Mouse (Mus musculus) MEL (cell line): ENCODE results near the gene Pigk. TPM values are rescaled to one million over a fixed set of nuclear protein-coding genes. Genes with fewer than 3 reads are reported as not detected.

Experiments
- DNase-seq: peaks from one replicate; pipeline ENCODE4 v3.0.0; 2011; ENCODE audit warnings: low read depth, low spot score
- H3K27ac ChIP-seq: 2 replicates; pipeline ENCODE4 v1.5.1; 2012; ENCODE audit warnings: low read depth, mild to moderate bottlenecking, control low read depth, low read length, moderate library complexity; ENCODE audit not compliant: control insufficient read depth
- H3K27me3 ChIP-seq, 2 experiments: fragments of 150-350 bp in 1 of 2; sonication (generic) in 1 of 2; 2 replicates each; pipeline ENCODE4 v1.6.1; 2012; ENCODE audit warnings: low read length in 2 of 2, mild to moderate bottlenecking in 2 of 2, improper control_type of control experiment in 1 of 2, moderate library complexity in 1 of 2; ENCODE audit not compliant: insufficient read depth in 2 of 2, control insufficient read depth in 1 of 2
- H3K36me3 ChIP-seq, 2 experiments: 2 replicates each; pipeline ENCODE4 v1.6.1; 2012 to 2014; ENCODE audit warnings: low read length in 2 of 2, improper control_type of control experiment in 1 of 2, inconsistent platforms in 1 of 2, mild to moderate bottlenecking in 1 of 2; ENCODE audit not compliant: insufficient read depth in 2 of 2, control insufficient read depth in 1 of 2
- H3K4me1 ChIP-seq, 2 experiments: fragments of 150-350 bp in 1 of 2; sonication (generic) in 1 of 2; 2 replicates each; pipeline ENCODE4 v1.6.1; 2012; ENCODE audit warnings: low read length in 2 of 2, improper control_type of control experiment in 1 of 2, mild to moderate bottlenecking in 1 of 2; ENCODE audit not compliant: insufficient read depth in 2 of 2, control insufficient read depth in 1 of 2
- H3K4me3 ChIP-seq, 2 experiments: fragments of 150-350 bp in 1 of 2; sonication (generic) in 1 of 2; 2 replicates each; pipeline ENCODE4 v1.5.1; 2012; ENCODE audit warnings: low read depth in 2 of 2, low read length in 2 of 2, mild to moderate bottlenecking in 2 of 2, moderate library complexity in 2 of 2, control low read depth in 1 of 2, improper control_type of control experiment in 1 of 2; ENCODE audit not compliant: control insufficient read depth in 1 of 2, insufficient read depth in 1 of 2
- H3K79me2 ChIP-seq: 2 replicates; pipeline ENCODE4 v1.6.1; 2012; ENCODE audit warnings: mild to moderate bottlenecking, low read length, moderate library complexity; ENCODE audit not compliant: control insufficient read depth, poor library complexity, insufficient read depth
- H3K9ac ChIP-seq: 2 replicates; pipeline ENCODE4 v1.6.1; 2012; ENCODE audit warnings: low read depth, mild to moderate bottlenecking, control low read depth, low read length, moderate library complexity; ENCODE audit not compliant: control insufficient read depth, poor library complexity, severe bottlenecking
- H3K9me3 ChIP-seq: fragments of 150-350 bp; sonication (generic); replicated peaks from 2 replicates; pipeline ENCODE4 v1.6.1; 2012; ENCODE audit warnings: mild to moderate bottlenecking, low read length, improper control_type of control experiment, moderate library complexity; ENCODE audit not compliant: insufficient read depth
- E2F4 ChIP-seq: IDR thresholded peaks from 2 replicates; pipeline ENCODE4 v1.6.1; 2011; ENCODE audit warnings: low read depth, low read length, improper control_type of control experiment, borderline replicate concordance
- ELF1 ChIP-seq: IDR thresholded peaks from 2 replicates; pipeline ENCODE4 v1.6.1; 2014; ENCODE audit warnings: low read depth, mild to moderate bottlenecking, inconsistent platforms, low read length, improper control_type of control experiment, moderate library complexity
- EP300 ChIP-seq, 2 experiments: IDR thresholded peaks; 2 replicates each; pipeline ENCODE4 v1.6.1; 2011; ENCODE audit warnings: improper control_type of control experiment in 2 of 2, low read length in 2 of 2, low read depth in 1 of 2, mild to moderate bottlenecking in 1 of 2
- HCFC1 ChIP-seq: IDR thresholded peaks from 2 replicates; pipeline ENCODE4 v1.6.1; 2012; ENCODE audit warnings: low read depth, mild to moderate bottlenecking, inconsistent platforms, low read length, improper control_type of control experiment, moderate library complexity
- JUND ChIP-seq: IDR thresholded peaks from 2 replicates; pipeline ENCODE4 v1.6.1; 2011; ENCODE audit warnings: low read depth, mild to moderate bottlenecking, improper control_type of control experiment, low read length
- KAT2A ChIP-seq: conservative IDR thresholded peaks from 2 replicates; pipeline ENCODE4 v1.6.1; 2012; ENCODE audit warnings: low read depth, low read length, improper control_type of control experiment, inconsistent platforms
- MAX ChIP-seq: IDR thresholded peaks from 2 replicates; pipeline ENCODE4 v1.6.1; 2011; ENCODE audit warnings: low read length, improper control_type of control experiment
- MAZ ChIP-seq: IDR thresholded peaks from 2 replicates; pipeline ENCODE4 v1.6.1; 2012; ENCODE audit warnings: low read depth, mild to moderate bottlenecking, inconsistent platforms, low read length, improper control_type of control experiment
- MXI1 ChIP-seq: IDR thresholded peaks from 2 replicates; pipeline ENCODE4 v1.6.1; 2011; ENCODE audit warnings: mild to moderate bottlenecking, low read depth, low read length, improper control_type of control experiment
- MYB ChIP-seq: IDR thresholded peaks from 2 replicates; pipeline ENCODE4 v1.6.1; 2011; ENCODE audit warnings: mild to moderate bottlenecking, low read depth, low read length, improper control_type of control experiment
- NELFE ChIP-seq: IDR thresholded peaks from 2 replicates; pipeline ENCODE4 v1.6.1; 2011; ENCODE audit warnings: low read depth, low read length, improper control_type of control experiment
- POLR2AphosphoS2 ChIP-seq: IDR thresholded peaks from 2 replicates; pipeline ENCODE4 v1.6.1; 2011; ENCODE audit warnings: low read length, improper control_type of control experiment
- RCOR1 ChIP-seq: IDR thresholded peaks from 2 replicates; pipeline ENCODE4 v1.6.1; 2012; ENCODE audit warnings: low read depth, mild to moderate bottlenecking, inconsistent platforms, low read length, improper control_type of control experiment
- SIN3A ChIP-seq: IDR thresholded peaks from 2 replicates; pipeline ENCODE4 v1.6.1; 2012; ENCODE audit warnings: low read length, improper control_type of control experiment, inconsistent platforms
- SMC3 ChIP-seq: IDR thresholded peaks from 2 replicates; pipeline ENCODE4 v1.6.1; 2011; ENCODE audit warnings: low read depth, low read length, improper control_type of control experiment
- TAL1 ChIP-seq: IDR thresholded peaks from 2 replicates; pipeline ENCODE4 v1.6.1; 2012; ENCODE audit warnings: mild to moderate bottlenecking, inconsistent platforms, low read length, moderate library complexity, mixed read lengths
- TBP ChIP-seq: IDR thresholded peaks from 2 replicates; pipeline ENCODE4 v1.8.0; 2011; ENCODE audit warnings: low read depth, low read length, improper control_type of control experiment
- TCF12 ChIP-seq: IDR thresholded peaks from 2 replicates; pipeline ENCODE4 v1.6.1; 2014; ENCODE audit warnings: low read depth, mild to moderate bottlenecking, inconsistent platforms, low read length, improper control_type of control experiment, moderate library complexity
- USF1 ChIP-seq: IDR thresholded peaks from 2 replicates; pipeline ENCODE4 v1.6.1; 2014; ENCODE audit warnings: low read depth, mild to moderate bottlenecking, inconsistent platforms, low read length, improper control_type of control experiment, moderate library complexity
- ZC3H11A ChIP-seq: IDR thresholded peaks from 2 replicates; pipeline ENCODE4 v1.6.1; 2012; ENCODE audit warnings: low read depth, mild to moderate bottlenecking, inconsistent platforms, low read length, improper control_type of control experiment
- ZKSCAN1 ChIP-seq: IDR thresholded peaks from 2 replicates; pipeline ENCODE4 v1.6.1; 2012; ENCODE audit warnings: low read depth, mild to moderate bottlenecking, inconsistent platforms, low read length, improper control_type of control experiment, moderate library complexity
- ZNF384 ChIP-seq: IDR thresholded peaks from 2 replicates; pipeline ENCODE4 v1.6.1; 2012; ENCODE audit warnings: low read depth, mild to moderate bottlenecking, inconsistent platforms, low read length, improper control_type of control experiment
- polyA plus RNA-seq, 2 experiments: library from polyadenylated mRNA; stranded (reverse) in 1 of 2; unstranded in 1 of 2; fragments of >175 nt in 1 of 2; fragments of >200 nt in 1 of 2; gene quantifications; 2 replicates each; pipeline versions ENCODE4 v1.2.1 to v1.2.4; 2012; ENCODE audit warnings: low replicate concordance in 2 of 2, low read depth in 1 of 2; ENCODE audit not compliant: insufficient read length in 2 of 2, insufficient read depth in 1 of 2, missing spikeins in 1 of 2
- total RNA-seq: library from RNA; depleted of rRNA; stranded (reverse); fragments of 300-350 nt; gene quantifications from 2 replicates; pipeline ENCODE4 v1.2.3, GENCODE M21; 2012

Pigk gene
- total and polyA plus RNA-seq, 3 experiments: 14.6 to 17.8 TPM; not detected in 1

DNA sequence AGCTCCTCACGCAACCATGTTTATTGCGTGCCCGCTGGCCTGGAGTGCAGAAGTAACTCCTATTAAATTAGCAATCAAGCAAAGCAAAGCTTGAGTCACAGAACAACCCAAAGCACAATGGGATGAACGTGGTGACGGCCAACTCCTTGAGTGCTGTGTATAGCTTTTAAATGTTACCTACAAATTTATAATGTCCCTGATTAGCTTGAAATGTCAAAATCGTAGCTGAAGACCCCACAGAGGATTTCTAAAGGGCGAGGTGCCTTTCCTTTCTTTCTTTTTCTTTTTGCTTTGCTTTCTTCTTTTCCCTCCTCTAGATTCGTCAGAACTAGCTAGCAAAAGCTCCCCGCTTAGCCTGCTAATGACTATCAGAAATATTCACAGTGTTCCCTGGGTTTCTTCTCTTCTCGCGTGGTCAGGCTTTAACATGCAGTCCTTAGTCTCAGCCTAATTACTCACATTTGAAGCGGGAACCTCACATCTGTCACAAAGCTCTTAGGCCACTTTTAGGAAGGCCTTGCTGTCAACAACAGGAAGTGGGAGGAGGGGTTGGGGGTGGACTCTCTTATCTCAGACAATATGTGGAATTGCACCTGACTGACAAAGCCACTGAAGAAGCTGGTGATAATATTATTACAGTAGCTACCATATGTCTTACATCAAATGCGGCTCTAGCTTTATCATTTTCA, 214.5 kb downstream of the Pigk start (continued):
- TF ChIP-seq RCOR1 (peak; percentile 87), JUND (no peak), ZKSCAN1 (no peak), TAL1 (peak; percentile 57), KAT2A (no peak; the same call in 1 of the 2 replicates), NELFE (peak; percentile 79), MYB (no peak), TCF12 (peak; percentile 93), SMC3 (no peak), MAZ (peak; percentile 87; the same call in 1 of the 2 replicates), ZNF384 (no peak), TBP (peak; percentile 89), HCFC1 (peak; percentile 77), E2F4 (no peak), MXI1 (peak; percentile 93)

DNA sequence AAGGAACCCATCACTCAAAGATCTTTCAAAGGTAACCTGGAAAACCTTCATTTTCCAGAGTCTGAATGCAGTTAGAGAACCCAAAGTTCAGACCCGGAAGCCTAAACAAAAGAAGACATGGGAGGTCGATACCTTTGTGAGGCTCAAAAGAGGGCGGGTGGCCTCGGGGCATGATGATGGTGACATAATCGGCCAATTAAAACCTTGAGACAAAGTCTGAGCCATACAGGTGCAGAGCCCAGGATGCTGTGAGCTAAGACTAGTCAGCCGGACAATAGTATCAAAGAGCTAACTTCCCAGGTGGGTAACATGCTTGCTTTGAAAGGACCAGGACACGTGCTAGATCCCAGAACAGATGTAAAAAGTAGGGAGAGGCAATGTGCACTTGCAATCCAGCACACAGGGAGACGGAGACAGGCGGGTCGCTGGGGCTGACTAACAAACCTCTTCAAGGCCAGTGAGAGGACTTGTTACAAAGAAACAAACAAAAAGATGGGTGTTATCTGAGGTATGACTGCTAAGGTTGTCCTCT, 215.4 kb downstream of the Pigk start:
- H3K9me3 ChIP-seq: no peaks in the 10 kb centered on the region
- peak overlapping the region; percentile 87 for H3K9ac ChIP-seq
- peaks cover 0 to 43% of the 10 kb centered on the region in 2 experiments; a peak in 2 of 4 replicates for H3K36me3 ChIP-seq
- peak overlapping the region; percentile 96 for H3K27ac ChIP-seq
- peaks cover 18 to 56% of the 10 kb centered on the region in 2 experiments for H3K4me1 ChIP-seq
- no peak for TF ChIP-seq SIN3A
- TF ChIP-seq EP300 (IDR thresholded peaks at IDR 0.05; ENCODE audit: low read depth in 1 of 2, low read length in 2 of 2): no peak
- TF ChIP-seq MAX: peak; percentile 78; the same call in 1 of the 2 replicates
- no peak for TF ChIP-seq RCOR1
- no peak for TF ChIP-seq POLR2AphosphoS2
- no peak for TF ChIP-seq USF1
- TF ChIP-seq ZC3H11A: no peak
- TF ChIP-seq ELF1: peak; percentile 12; the same call in 1 of the 2 replicates
- TF ChIP-seq, all 39 proteins: peak for 2
- Histone ChIP-seq H3K4me3 (peak overlapping the region; percentile 76 to 80), H3K79me2 (peaks cover 6% of the 10 kb centered on the region; the same call in 1 of the 2 replicates), H3K27me3 (no peaks in the 10 kb centered on the region)
- DNase-seq: peak; percentile 74
